Mouse (Mus musculus): ENCODE measurements at regions not wholly inside any gene's neighbourhood (a gene's known extent, or its start where the extent isn't known, plus 50 kb on each side); places are given as distances from the start of the nearest gene placed in this dataset.

DNA sequence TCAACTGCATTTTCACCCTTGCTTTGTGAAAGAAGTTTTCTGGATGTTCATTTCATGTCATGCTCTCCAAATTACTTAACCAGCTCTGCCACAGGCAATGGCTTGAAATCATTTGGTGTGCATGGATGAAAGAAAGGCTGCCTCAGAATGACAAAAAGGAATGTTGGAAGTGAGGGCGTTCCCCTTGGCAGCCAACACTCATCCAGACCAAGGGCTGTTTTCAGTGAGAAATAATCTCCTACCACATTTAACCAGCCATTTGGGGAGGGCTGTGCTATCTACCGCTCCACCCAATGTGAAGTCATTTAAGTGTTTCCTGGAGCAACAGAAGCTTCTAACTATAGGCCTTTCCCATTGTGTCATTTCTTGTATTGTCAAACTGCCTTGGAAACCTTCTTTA, 650.8 kb downstream of the Fat4 start:
- Histone ChIP-seq H3K4me1 (no peaks in the 10 kb centered on the region), H3K9ac (no peak overlapping the region), H3K9me3 (no peaks in the 10 kb centered on the region), H3K27me3 (replicated peaks) (no peaks in the 10 kb centered on the region), H3K27ac (no peak overlapping the region), H3K4me3 (no peak overlapping the region), H3K4me2 (no peak overlapping the region), H3K36me3 (replicated peaks) (no peaks in the 10 kb centered on the region)
- WGBS = 85% methylated on average over 2 of the region's 2 CpGs
- no peak for ATAC-seq (replicated peaks)

DNA sequence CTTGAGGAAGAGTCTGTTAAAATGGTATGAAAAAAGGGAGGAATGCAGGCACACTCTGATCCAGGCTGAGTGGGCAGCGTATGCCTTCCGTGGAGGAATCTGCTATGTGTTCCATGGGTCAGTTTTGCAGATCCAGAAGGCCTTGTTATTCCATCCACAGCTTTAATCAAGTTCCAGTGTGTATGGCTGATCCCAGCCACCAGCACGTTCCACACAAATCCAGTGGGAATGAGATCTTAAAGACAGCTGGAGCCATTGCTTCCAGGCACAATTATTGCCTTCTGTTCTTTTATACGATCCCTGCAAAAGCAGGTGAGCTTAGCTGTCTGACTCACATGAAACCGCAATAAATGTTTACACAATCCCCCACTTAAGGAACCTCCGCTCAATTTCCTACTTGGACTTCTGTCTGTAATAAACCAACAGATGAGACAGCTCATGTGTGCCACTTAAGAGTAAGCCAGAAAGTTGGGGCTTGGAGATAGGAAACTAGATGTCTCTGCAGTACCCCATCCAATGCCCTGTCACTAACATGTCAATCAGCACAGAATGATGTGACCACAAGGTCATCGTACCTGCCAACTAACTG, 653.9 kb downstream of the Fat4 start:
- Histone ChIP-seq H3K27ac (no peak overlapping the region), H3K4me2 (no peak overlapping the region), H3K4me3 (no peak overlapping the region), H3K4me1 (no peaks in the 10 kb centered on the region), H3K27me3 (replicated peaks) (no peaks in the 10 kb centered on the region), H3K9ac (no peak overlapping the region), H3K9me3 (no peaks in the 10 kb centered on the region), H3K36me3 (replicated peaks) (no peaks in the 10 kb centered on the region)
- 79% methylated on average over 7 of the region's 7 CpGs for WGBS
- ATAC-seq (replicated peaks) = no peak

DNA sequence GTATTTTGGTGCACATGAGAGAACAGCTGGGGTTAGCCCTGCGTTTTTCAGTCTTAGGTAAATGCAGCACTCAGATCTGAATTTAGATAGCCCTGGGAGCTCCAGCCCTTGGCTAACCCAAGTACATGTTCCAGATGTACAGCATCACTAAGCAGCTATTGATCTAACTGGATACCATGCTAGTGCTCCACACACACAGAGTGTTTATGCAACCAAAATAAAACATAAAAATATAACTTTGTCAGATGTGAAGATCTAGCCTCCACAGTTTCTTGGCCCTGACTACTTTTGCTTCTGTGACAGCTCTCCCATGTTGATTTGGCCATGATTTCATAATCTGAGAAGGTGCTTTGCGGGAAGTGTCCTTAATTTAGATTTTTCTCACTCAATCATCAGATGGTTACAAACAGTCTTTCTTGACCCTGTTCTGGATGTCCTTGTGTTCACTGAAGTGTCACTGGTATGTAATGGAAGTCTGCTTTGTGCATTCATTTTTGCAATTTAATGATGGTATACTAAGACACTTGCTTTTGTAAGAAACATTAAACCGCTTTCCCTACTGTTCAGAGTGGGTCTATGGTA, 672.8 kb downstream of the Fat4 start:
- H3K9ac ChIP-seq = no peak overlapping the region
- ATAC-seq (replicated peaks) = no peak

DNA sequence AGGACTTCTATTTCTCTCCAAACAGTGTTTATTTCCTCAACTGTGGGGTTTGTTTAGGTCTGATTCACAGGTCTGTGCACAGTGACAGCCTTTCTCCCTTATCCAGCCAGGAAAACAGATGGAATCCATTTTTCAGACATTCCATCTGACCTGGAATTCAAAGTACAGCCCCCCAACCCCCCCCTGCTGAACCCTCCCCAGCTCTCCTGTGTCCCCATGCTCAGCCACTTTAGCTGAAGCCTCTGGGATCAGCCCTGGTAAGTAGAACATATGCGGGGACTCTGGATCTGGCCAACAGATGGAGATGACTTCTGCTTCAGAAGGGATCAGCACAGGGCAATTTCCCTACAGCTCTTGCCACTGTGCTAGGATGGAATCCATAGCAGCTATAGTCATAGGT, 674.2 kb downstream of the Fat4 start:
- H3K9me3 ChIP-seq = no peaks in the 10 kb centered on the region
- ATAC-seq (replicated peaks) = no peak
- H3K27ac ChIP-seq = no peak overlapping the region
- no peak overlapping the region for H3K4me2 ChIP-seq
- no peaks in the 10 kb centered on the region for H3K27me3 ChIP-seq (replicated peaks)
- H3K4me1 ChIP-seq = no peaks in the 10 kb centered on the region
- H3K9ac ChIP-seq = no peak overlapping the region
- 93% methylated on average over 1 of the region's 1 CpGs for WGBS
- no peaks in the 10 kb centered on the region for H3K36me3 ChIP-seq (replicated peaks)
- no peak overlapping the region for H3K4me3 ChIP-seq

More for the DNA sequence above, 672.8 kb downstream of the Fat4 start:
- Histone ChIP-seq H3K4me2 (no peak overlapping the region), H3K9me3 (no peaks in the 10 kb centered on the region), H3K27ac (no peak overlapping the region), H3K36me3 (replicated peaks) (no peaks in the 10 kb centered on the region), H3K4me1 (no peaks in the 10 kb centered on the region), H3K27me3 (replicated peaks) (no peaks in the 10 kb centered on the region), H3K4me3 (no peak overlapping the region)
- WGBS = 89% methylated on average over 3 of the region's 3 CpGs

DNA sequence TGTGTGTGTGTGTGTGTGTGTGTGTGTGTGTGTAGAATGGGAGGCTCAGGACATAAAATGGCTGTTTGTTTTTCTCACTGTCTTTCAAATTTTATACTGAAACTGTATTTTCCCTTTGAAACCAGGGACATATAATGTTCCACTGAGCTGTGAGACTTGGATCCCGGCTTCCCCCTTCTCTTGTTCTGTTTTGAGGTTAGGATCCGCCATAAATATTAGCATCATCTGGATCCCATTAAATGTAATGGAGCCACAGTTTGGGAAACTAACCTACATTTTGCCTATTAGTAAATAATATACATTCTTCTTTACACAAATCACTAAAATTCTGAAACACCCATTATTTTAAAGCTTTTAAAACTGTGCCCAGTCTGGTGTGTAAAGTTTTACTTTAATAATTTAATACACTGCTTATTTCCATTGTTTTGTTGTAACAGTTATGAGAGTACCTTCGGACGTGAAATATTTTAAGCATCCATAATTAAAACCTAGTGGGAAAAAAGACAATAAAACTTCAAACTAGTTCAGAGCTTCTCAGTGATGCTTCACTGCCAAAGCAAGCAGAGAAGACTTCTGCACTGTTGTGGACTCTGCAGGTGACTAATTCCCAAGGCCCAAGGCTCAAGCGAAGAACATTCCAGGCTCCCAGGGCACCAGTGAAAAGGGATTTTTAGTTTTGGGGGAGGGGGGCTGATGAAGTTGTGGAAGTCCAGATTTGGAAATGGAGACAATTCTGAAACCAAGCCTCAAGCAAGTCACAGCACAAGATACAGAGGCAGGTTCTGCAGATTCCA, 684.9 kb downstream of the Fat4 start:
- Histone ChIP-seq H3K9ac (no peak overlapping the region), H3K4me1 (no peaks in the 10 kb centered on the region), H3K4me2 (no peak overlapping the region), H3K27me3 (replicated peaks) (no peaks in the 10 kb centered on the region), H3K4me3 (no peak overlapping the region), H3K9me3 (no peaks in the 10 kb centered on the region), H3K36me3 (replicated peaks) (no peaks in the 10 kb centered on the region), H3K27ac (no peak overlapping the region)
- ATAC-seq (replicated peaks) = no peak
- whole genome bisulfite sequencing = 80% methylated on average over 5 of the region's 5 CpGs

DNA sequence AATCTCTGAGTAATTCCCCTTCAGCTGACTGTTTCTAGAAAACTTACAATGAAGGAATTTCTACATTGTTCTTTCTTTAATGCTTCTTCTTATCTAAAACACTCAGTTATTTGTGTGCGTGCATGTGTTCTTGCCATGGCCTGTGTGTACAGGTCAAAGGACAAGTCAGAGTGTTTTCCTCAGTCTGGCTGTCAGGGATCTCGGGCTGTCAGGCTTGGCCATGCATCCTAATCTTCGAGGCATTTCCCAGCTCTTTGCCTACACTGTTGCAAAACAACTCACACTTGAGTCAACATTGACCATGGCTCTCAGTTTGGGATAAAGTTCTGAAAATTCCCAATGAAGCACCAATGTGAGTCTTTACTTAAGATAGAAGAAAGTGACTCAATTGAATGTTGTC, 688.5 kb downstream of the Fat4 start:
- no peaks in the 10 kb centered on the region for H3K9me3 ChIP-seq
- H3K27me3 ChIP-seq (replicated peaks) = no peaks in the 10 kb centered on the region
- 83% methylated on average over 3 of the region's 3 CpGs for WGBS
- no peak overlapping the region for H3K4me3 ChIP-seq
- H3K4me2 ChIP-seq = no peak overlapping the region
- H3K9ac ChIP-seq = no peak overlapping the region
- no peaks in the 10 kb centered on the region for H3K4me1 ChIP-seq
- ATAC-seq (replicated peaks) = no peak
- no peak overlapping the region for H3K27ac ChIP-seq
- no peaks in the 10 kb centered on the region for H3K36me3 ChIP-seq (replicated peaks)

DNA sequence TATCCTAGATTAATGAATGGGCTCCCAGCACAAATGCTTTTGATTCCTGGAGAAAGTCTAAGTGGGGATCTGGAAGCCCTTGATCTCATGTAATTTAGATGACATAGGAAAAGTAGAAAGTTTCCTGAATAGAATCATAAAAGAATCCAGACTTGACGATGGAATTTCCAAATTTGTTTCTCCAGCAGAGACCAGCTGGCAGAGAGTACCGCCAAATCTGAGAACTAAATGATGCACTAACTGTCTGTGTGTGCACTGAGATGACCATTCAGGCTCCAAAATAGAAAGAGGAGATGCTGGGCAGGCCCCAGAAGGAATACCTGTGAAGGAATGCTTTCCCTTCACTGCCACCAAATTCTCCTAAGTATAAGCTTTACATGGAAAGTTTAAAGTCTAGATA, 704.6 kb downstream of the Fat4 start:
- 87% methylated on average over 2 of the region's 2 CpGs for WGBS
- no peak overlapping the region for H3K9ac ChIP-seq
- no peak overlapping the region for H3K4me2 ChIP-seq
- H3K27me3 ChIP-seq (replicated peaks) = no peaks in the 10 kb centered on the region
- no peak overlapping the region for H3K27ac ChIP-seq
- H3K36me3 ChIP-seq (replicated peaks) = no peaks in the 10 kb centered on the region
- no peaks in the 10 kb centered on the region for H3K9me3 ChIP-seq
- ATAC-seq (replicated peaks) = no peak
- no peaks in the 10 kb centered on the region for H3K4me1 ChIP-seq
- no peak overlapping the region for H3K4me3 ChIP-seq

DNA sequence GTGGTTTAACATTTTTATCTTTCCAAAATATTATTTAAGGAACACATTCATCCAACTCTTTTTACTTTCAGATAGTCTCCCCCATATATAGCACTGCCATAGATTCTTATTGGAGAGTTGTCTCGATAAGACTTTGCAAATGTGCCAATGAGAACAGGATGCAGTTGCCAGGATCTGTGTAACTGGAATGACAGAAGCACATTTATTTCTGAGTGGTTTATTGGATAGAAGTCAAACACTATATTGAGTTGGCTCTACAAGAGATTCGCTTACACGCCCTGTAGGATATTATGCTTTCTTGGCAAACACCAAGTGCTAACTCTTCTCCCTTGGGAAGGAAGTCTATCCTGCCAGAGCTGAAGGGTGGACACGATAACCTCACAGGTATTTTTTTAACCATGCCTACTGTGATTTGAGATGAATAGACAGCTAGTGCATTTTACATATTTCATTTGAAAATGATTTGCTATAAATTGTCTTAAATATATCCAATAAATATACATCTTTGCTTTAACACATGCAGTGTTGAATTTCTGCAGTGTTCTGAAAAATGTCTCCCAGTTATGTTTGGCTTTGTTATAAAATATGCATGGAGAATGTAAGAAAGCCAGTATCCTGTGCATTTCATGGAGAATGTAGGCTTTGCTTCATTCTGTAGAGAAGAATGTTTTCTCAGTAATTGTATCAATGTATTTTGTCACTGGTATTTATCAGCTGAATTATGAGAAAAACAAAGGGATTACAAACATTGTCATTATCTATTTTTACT, 705.8 kb downstream of the Fat4 start:
- Histone ChIP-seq H3K27me3 (replicated peaks) (no peaks in the 10 kb centered on the region), H3K4me1 (no peaks in the 10 kb centered on the region), H3K9ac (no peak overlapping the region), H3K36me3 (replicated peaks) (no peaks in the 10 kb centered on the region), H3K4me3 (no peak overlapping the region), H3K9me3 (no peaks in the 10 kb centered on the region), H3K4me2 (no peak overlapping the region), H3K27ac (no peak overlapping the region)
- ATAC-seq (replicated peaks) = no peak
- 83% methylated on average over 4 of the region's 4 CpGs for WGBS

DNA sequence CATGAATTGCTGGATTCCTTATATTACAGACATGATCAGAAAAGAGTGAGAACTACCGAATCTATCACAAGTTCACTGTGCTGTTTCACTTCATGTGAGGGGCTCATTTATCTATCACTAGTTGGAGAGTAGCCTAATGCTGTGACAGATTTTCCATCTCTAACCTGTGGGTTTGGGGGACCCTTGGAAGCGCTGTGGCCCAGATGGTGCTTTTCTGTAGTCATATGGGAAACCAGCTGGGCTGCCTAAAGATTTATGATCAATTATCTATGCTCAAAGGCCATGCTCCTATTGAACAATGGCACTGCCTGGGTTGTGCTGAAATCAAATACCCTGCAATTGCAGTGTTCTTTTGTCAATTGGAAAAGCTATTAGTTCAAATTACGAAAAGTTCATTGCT, 723.2 kb downstream of the Fat4 start:
- 69% methylated on average over 3 of the region's 3 CpGs for WGBS

DNA sequence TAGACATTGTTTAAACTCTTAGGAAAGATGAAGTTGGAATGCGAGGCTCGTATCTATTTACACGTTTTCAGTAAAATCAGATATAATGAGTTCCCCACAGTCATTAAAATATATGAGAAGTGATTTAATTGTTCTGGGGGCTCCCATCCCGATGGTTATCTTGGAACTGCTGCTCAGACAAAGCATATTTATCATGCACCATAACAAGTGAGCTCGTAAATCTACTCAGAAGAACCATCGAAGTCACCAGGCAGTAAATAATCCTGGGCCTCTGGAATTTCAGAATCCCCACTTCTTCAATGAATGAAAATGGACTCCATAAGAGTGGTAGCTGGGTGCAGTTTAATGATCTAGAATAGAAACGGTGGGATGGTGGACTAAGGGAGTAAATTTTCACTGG, 725.7 kb downstream of the Fat4 start:
- Histone ChIP-seq H3K27me3 (replicated peaks) (no peaks in the 10 kb centered on the region), H3K27ac (no peak overlapping the region), H3K9me3 (no peaks in the 10 kb centered on the region), H3K36me3 (replicated peaks) (no peaks in the 10 kb centered on the region), H3K4me1 (no peaks in the 10 kb centered on the region), H3K4me2 (no peak overlapping the region), H3K9ac (no peak overlapping the region), H3K4me3 (no peak overlapping the region)
- 71% methylated on average over 7 of the region's 7 CpGs for WGBS
- ATAC-seq (replicated peaks) = no peak

More for the DNA sequence above, 723.2 kb downstream of the Fat4 start:
- no peaks in the 10 kb centered on the region for H3K27me3 ChIP-seq (replicated peaks)
- H3K27ac ChIP-seq = no peak overlapping the region
- no peak overlapping the region for H3K9ac ChIP-seq
- no peak overlapping the region for H3K4me2 ChIP-seq
- no peaks in the 10 kb centered on the region for H3K36me3 ChIP-seq (replicated peaks)
- no peaks in the 10 kb centered on the region for H3K9me3 ChIP-seq
- no peak overlapping the region for H3K4me3 ChIP-seq
- no peak for ATAC-seq (replicated peaks)
- H3K4me1 ChIP-seq = no peaks in the 10 kb centered on the region

DNA sequence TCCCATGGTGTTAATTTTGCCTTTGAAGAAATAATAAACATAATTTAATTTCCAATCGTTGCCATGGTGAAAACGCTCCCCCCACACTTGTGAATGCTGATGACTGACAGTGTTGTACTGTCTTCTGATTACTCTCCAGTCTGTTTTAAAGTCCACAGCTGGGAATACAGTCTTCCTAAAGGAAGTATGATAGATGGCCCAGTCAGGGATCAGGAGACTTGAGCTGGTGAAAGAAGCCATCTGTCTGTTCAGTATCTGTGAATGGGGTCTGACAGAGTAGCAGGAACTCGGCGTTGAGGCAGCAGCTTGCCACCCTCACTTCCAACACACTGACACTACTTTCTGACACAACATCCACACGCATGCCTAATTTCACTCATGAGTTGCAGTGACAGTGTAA, 751.2 kb downstream of the Fat4 start:
- H3K4me3 ChIP-seq = no peak overlapping the region
- no peak overlapping the region for H3K27ac ChIP-seq
- H3K9ac ChIP-seq = no peak overlapping the region
- H3K4me1 ChIP-seq = no peaks in the 10 kb centered on the region
- no peaks in the 10 kb centered on the region for H3K27me3 ChIP-seq (replicated peaks)
- H3K4me2 ChIP-seq = no peak overlapping the region
- ATAC-seq (replicated peaks) = no peak
- H3K9me3 ChIP-seq = no peaks in the 10 kb centered on the region
- 74% methylated on average over 5 of the region's 5 CpGs for WGBS
- no peaks in the 10 kb centered on the region for H3K36me3 ChIP-seq (replicated peaks)

DNA sequence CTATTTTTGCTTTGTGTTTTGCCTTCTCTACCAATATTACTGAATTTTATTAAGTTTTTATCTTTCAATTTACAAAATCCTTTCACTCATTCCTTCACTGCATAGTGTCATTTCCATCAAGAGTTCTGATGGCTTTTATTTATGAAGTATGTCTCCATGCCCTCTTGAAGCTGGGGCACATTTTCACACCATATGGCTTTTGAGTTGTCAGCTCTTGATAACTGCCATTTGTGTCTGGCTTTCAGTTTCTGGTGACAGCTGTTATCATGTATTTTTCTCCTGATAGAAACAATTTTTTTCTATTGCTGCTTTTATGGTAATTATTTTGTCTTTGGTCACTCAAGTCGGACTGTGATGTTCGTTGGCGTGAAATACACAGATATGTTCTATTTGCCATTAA, 756.5 kb downstream of the Fat4 start:
- no peak overlapping the region for H3K4me3 ChIP-seq
- no peaks in the 10 kb centered on the region for H3K27me3 ChIP-seq (replicated peaks)
- no peaks in the 10 kb centered on the region for H3K9me3 ChIP-seq
- no peak overlapping the region for H3K4me2 ChIP-seq
- H3K27ac ChIP-seq = no peak overlapping the region
- H3K4me1 ChIP-seq = no peaks in the 10 kb centered on the region
- 81% methylated on average over 3 of the region's 3 CpGs for WGBS
- H3K36me3 ChIP-seq (replicated peaks) = no peaks in the 10 kb centered on the region
- H3K9ac ChIP-seq = no peak overlapping the region
- ATAC-seq (replicated peaks) = no peak
